Mouse (Mus musculus) cerebellum, adult 11-12 months (tissue): Measurements from ENCODE around the gene Lrrn4.

Experiments
- DNase-seq: peaks from one replicate; pipeline ENCODE4 v3.0.0; 2022

The Lrrn4 gene

GRCm38 (mm10) chr2:132880844-132881645 lies at the start of gene Lrrn4:
Lrrn4 (minus strand) TSS chr2:132880891.
- DNase-seq: no peak

GRCm38 (mm10) chr2:132928999-132929398 lies 48.3 kb upstream of the Lrrn4 start:
- no peak for DNase-seq

- DNase-seq: no peak
These were observed 47.2 kb upstream of the Lrrn4 start for GRCm38 (mm10) chr2:132927871-132928270.

DNA sequence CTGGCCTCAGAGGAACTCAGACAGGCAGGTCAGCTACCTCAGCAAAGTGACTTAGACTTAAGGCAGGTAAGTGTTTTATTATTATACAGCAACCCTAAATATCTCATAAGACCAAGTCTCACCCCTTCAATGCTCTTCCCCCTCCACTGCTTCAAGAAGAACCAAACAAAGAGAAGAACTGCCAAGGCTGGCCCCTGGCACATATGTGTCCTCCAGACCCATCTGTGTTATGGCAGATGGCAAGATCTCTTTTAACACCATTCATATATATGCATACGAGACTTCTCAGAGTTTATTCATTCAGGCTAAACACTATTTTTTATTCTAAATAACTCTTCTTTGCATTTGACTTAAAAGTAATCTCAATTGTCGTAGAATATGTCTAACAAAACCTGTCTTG lies 46.6 kb upstream of the Lrrn4 start:
- DNase-seq: no peak

DNA sequence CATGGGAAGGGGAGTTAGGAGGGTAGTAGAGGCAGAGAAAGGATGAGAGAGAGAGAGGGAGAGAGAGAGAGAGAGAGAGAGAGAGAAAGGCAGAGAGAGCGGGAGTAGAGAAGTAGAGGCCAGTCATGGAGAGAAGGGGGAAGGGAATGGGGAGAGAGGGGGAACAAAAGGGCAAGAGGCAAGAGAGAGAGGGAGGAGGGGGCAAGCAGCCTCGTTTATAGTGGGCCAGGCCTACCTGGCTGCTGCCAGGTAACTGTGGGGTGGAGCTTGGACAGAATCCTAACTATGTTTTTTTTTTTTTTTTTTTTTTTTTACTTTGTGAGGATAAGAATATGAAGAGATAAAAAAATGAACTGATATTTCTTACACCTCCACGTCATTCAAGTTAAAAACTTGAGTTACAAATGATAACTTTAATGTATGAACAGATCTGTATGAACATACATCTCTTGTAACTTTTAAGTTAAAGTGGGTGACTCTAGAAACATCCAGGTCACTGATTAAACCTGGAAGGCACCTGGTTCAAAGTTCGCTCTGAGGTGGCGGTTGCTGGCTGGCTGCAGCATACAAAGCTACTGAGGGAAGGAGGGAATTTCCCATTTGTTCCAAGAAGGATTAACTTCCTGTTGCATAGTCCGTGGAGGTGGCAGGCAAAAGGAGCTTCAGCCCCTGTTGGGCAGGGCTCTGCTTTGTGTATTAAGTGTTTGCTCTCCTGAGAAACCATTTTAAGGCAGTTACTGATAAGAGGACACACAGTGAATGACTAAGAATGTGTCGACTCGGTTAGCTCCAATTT lies 42.8 kb upstream of the Lrrn4 start:
- no peak for DNase-seq

DNA sequence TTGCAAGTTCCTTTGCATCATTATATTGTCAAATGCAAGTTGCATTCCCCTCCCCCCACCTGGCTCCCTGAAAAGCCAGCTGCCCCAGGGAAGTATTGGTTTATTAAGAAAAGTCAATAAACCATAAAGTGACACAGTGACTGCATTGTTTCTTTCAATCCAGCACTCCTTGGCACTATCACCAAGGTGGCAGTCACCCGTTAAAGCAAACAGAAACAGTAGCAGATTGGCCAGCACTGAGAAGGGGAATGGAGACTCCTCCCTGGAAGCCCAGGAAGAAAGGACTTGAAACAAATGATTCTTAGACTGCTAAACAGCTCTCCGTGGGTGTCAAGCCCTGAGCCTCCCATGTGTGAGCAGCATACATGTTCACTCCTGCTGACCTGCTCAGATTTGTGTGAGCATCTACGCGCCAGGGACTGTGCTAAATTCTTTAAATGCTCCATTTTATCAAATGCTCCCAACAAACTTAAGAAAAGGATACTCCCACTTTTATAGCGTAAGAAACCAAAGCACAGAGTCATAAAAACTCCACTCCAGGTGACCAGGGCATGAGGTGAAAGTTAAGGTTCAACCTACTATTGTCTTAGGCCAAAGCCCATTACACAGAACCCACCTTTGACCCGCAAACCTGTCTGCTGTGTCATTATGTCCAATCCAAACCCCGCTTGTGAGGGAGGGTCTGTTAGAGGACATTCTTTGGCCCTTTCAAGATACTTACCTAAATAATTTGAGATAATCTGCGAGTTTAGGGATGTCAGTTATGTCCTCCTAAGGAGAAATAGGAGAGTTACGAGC lies 41.6 kb upstream of the Lrrn4 start:
- no peak for DNase-seq

DNA sequence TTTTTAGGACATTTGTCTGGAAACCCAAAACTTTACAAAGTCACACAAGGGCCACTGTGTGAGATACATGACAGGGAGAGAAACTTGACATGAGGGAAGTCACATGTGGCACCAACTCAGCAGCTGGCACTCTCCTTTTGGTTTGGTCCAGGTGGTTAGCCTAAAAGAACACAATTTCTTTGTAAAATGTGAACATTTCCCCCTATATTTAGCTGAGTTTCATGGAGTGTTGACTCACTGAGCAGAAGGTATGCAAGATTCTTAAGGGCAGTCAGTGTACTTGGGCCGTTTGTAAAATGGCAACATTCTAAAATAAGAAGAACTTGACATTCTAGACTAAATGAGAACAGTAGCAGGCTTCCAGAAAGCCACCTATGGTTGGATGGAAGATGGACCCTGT lies 34.1 kb upstream of the Lrrn4 start:
- DNase-seq: no peak

DNA sequence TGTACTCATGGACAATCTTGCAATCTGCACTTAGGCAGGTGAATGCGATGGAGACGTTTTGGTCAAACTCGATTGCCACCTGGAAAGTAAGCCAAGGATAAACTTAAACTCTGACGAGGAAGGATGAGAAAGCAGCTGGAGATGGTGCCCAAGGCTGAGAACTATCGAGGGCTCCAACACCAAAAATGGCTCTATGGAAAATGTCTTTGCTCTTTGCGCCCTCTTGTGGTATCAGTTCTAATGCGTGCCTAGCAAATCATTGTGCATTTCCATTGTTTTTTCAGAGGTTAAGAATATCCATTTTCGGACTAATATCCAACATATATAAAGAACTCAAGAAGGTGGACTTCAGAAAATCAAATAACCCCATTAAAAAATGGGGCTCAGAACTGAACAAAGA lies 26.1 kb upstream of the Lrrn4 start:
- DNase-seq: no peak

DNA sequence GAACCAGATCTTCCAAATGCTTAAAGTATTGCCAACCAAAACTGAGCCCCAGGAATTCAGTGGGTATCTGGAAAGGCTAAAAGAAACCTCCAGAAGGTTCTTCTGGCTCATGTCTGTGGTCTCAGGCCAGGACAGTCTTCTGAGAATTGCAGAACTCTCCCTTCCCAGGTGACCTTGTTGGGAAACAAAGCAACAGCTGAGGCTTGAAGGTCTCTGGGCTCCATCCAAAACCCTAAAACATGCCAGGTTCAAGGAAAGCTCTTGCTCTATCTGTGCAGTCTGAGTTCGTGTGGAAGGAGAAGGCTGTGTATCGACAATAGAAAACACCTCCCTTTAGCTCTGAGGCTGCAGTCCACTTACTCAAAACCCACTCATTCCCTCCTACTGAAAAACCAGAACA lies 24.3 kb upstream of the Lrrn4 start:
- no peak for DNase-seq

- DNase-seq: peak; percentile 20
These were observed 22.8 kb upstream of the Lrrn4 start for GRCm38 (mm10) chr2:132903498-132903897.

GRCm38 (mm10) chr2:132902056-132902455 lies 21.4 kb upstream of the Lrrn4 start:
- no peak for DNase-seq

GRCm38 (mm10) chr2:132901636-132902035 lies 20.9 kb upstream of the Lrrn4 start:
- DNase-seq: no peak

DNA sequence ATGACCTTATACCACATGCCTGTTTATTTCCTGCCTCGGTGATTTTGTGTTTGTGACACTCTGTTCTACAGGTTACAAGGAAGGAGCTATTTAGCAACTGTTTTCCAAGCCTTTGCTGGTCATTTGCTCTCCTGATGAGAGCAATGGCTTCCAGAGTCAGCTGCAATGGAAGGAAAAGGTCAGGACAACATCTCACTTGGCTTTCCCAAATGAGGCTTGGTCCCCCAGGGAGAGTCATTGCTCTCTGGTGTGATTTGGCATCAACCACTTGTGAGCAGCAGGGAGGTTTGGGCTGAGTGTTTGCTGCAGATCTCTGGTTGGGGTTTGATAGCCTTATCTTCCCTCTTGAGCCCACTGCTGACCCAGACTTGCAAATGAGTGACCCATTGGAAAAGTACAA lies 19.9 kb upstream of the Lrrn4 start:
- no peak for DNase-seq

GRCm38 (mm10) chr2:132898211-132898610 lies 17.5 kb upstream of the Lrrn4 start:
- no peak for DNase-seq

- no peak for DNase-seq
These were observed 13.1 kb upstream of the Lrrn4 start for GRCm38 (mm10) chr2:132893826-132894225.

GRCm38 (mm10) chr2:132885312-132885711 lies 4.6 kb upstream of the Lrrn4 start:
- no peak for DNase-seq

- no peak for DNase-seq
These were observed 3.7 kb upstream of the Lrrn4 start for GRCm38 (mm10) chr2:132884303-132884967.

DNA sequence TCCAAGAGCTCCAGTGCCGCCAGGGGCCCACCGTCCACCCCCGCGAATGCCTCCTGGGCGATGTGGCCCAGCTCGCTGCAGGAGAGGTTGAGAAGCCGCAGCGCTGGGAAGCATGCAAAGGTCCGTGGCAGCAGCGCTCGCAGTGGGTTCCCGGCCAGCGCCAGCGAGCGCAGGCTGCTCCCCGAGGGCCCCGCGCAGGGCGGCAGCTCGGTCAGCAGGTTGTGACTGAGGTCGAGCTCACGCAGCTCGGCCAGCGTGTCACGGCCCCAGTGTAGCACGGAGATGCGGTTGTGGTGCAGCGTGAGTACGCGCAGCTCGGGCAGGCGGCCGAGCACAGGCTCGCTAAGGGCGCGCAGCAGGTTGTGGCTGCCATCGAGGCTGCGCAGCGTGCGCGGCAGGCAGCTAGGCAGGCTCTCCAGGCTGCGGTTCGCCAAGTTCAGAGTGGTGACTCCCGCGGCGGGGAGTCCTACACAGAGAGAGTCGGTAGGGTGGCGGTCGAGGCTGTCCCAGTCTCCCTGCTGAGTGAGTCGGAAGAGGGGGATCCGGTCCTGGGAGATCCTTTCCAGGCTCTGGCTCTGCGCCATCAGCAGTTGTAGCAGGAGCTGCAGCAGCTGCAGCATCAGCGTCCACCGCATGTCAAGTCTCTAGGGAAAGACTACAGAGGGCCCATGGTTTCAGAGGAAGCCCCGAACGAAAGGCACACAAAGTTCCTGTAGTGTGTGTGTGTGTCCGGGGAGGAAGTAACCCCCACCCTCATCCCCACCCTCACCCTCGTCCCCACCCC lies 1.2 kb downstream of the Lrrn4 start:
- no peak for DNase-seq

DNA sequence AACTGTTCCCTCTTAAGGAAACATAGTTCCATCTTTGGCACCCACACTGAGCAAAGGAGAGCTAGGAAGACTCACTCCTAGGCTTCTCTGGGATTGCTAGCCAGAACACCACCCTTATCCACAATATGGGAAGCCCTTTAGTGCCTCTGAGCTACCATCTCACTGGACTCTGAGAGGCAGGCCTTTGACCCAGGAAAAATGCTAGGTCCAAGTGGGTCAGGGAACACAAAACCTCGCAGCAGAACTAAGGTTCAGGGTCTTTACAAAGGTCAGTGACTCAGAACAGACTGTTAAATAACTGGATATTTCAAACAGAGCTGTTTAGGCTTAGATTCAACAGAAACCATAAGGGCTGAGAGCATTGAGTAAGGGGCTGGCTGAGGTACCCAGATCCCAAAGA lies 3.7 kb downstream of the Lrrn4 start:
- no peak for DNase-seq

- DNase-seq: no peak
These were observed 6.9 kb downstream of the Lrrn4 start for GRCm38 (mm10) chr2:132873657-132874326.

DNA sequence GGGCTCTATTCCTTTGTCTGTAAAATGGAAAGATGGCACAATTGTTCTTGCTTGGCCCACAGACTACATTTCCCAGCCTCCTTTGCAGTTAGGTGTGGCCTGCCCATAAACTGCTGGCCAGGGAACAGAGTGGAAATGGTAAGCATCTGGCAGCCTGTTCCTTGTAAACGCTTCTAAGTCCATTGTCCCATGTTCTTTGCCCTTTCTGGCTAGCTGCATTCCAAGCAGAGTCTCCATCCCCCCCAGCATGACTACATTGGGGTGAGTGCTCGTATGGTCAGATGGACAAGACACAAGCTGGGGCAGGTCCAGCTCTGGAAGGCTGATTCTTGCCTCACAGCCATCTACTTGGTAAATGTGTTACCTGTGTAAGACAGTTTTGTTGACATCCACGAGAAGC lies 9.0 kb downstream of the Lrrn4 start:
- no peak for DNase-seq
